Mouse (Mus musculus) right cerebral cortex, adult 2 months (tissue): ENCODE data around the gene Rhox6.
"Not testable (repeated sequence)": the region's sequence is repeated elsewhere in the genome, so short reads cannot be mapped to it uniquely, and the experiment has no call there.

ENCODE experiments used
- DNase-seq, 2 experiments: peaks; one replicate each; pipeline ENCODE4 v3.0.0; 2021 to 2022; ENCODE audit warnings: low spot score in 2 of 2

Rhox6 gene

DNA sequence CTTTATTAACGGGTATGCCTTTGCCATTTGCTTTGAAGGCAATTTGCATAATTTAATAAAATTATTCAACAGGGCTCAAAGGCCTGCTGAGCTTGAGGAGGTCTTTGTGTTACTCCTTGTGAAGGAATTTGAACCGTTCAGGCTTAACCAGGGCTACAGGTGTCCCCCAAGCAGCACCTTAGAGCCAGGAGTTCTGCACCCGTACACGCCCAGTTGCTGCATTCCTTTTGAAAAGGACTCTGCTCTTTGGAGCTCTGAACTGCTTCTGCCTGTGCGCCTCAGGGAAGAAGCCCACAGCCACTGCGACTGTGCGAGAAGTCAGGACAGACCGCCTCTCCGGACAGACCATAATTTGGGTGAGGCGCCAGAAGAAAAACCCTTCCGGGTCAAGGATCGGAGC is at the start of gene Rhox6:
Gene Rhox6 (plus strand): TSS at position 301 of the 400 bp plus-strand sequence.
- DNase-seq, result not testable (repeated sequence)

DNA sequence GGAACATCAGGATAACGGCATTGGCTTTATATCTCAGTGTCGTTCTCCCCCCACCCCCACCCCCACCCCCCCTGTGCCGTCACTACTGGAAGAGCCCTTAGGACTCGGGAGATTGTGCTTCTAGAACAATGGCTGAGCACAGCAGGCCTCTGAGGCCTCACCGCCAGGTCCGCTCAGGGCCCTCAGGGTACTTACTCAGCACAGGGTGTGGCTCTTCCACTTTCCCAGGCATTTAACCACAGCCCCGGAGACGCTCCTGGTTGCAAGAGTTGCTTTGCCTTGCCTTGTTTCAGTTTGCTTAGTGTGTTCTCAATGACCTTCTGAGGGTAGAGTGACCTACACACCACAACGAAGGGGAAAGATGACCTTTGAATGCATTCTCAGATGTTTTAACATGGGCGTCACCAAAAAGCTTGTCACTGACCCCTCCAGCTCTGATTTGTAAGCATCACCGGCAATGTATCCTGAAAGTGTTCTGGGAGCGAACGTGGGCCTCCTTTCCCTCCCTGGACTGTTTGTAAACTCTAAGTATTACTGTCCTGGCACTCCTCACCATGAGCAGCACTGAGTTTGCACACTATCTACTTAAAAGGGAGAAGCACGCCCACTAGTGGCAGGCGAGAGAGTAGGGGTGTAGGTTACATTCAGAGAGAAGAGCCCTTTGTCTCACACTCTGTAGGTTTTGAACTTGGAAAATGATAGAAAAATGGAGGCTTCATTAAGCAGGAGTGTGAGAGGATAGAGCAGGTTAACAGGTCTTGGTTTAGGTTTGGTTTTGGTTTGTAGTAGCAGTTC is 19.2 kb upstream of the Rhox6 start:
- DNase-seq, result no peak

DNA sequence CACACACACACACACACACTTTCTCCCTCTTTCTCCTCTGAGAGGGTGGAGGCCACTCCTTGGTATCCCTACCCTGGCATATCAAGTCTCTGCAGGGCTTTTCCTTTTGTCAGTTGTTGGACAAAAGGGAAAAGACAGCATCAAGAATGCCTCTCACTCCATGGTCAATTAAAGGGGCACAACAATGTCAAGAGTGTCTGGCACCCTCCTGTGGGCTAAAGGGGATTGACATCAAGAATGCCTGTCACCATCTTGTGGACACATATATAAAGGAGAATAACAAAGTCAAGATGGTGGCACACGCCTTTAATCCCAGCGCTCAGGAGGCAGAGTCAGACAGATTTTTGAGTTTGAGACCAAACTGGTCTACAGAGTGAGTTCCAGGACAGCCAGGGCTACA is 17.3 kb upstream of the Rhox6 start:
- no peak for DNase-seq

DNA sequence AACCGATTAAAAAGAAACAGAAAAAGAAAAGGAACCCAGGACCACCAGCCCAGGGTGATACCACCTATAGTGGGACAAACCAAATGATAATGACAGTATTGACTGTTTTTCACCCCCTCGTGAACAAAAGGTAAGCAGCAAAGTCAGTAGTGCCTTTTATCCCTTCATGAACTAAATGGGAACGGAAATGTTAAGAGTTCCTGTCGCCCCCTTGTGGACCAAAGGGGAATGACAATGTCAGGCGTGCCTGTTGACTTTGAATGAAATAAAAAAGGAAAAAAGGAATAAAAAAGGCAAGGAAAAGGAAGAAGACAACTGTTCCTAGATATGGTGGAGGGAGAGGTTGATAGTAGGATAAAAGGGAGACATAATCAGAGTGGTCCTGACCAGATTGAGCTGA is 15.5 kb upstream of the Rhox6 start:
- peak; percentile 12 for DNase-seq

DNA sequence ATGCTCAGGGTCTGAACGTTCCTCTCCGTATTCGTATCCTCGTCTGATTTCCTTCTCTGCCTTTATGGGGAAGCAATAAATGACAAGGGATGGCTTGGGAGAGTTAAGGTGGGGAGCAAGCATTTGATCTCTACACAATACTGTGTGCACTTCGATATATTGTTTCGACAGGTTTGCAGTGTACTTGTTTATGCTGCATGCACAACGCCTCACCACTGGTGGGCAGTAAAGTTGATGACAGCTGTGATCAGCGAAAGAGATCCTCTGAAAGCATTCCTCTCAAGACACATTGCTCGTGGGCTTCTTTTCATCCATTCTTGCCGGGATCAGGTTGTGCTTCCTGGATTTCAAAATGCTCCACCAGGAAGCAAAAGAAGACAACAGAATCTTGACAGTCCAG is 11.0 kb upstream of the Rhox6 start:
- DNase-seq, result no peak

DNA sequence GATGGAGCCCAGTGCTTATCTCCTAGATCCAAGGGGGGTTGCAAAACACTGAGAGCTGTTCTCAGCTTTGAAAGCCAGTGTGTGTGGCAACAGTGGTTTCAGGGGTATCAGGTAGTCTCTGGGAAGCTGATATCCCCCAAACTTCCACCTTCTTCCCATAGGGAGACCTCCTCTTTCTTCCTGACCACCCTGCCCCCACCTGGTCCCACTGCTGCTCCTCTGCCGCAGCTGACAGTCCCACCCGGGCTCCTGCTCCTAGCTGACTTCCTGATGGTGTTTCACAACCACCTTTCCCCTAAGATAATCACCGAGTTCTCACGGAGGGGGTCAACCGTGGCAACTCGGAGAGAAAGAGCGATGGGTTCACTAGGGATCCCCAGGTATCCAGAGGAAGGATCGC is 4.7 kb downstream of the Rhox6 start, which contains the start of gene Rhox7a:
Gene Rhox7a (plus strand): TSS at position 301 of the 400 bp plus-strand sequence.
- not testable (repeated sequence) for DNase-seq

DNA sequence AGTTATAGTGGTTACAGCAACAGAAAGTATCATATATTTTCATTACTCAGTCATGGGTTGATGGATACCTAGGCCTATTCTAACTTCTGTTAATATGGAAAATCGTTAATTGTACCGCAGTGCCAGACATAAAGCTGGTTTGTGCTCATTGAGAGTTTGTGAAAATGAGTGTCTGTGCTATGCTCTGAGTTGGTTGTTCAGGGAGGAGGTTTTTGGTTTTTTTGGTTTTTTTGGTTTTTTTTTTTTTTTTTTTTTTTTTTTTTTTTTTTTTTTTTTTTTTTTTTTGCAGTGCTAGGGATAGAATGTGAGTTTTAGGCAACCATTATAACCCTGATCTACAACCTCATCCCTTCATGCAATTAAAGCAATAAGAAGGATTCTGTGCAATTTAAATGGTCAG is 44.9 kb downstream of the Rhox6 start:
- no peak for DNase-seq

DNA sequence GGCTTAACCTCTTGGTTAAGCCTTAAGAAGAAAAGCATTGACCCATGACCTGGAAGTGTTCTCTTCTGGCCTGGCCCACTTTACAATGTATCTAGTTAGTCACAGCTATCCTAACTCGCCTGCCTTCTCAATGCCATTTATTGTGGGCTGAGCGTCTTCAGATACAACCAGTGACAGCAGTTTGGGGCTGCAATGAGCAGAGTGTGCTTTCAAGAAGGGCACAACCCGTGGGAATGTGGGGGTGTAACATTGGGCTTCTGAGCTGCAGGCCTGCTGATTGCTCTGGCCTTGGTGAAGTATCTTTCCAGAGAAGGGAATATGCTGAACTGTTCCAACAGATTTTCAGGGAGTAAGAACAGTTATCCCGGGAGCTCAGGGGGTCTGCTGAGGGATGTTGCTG is 52.1 kb downstream of the Rhox6 start, which contains the start of gene Rhox8:
Gene Rhox8 (minus strand): TSS at position 101 of the 400 bp plus-strand sequence.
- DNase-seq, result no peak
